Mouse (Mus musculus): ENCODE measurements around the gene Rcan2. TPM values are rescaled to one million over a fixed set of nuclear protein-coding genes. Genes with fewer than 3 reads are reported as not detected.

The Rcan2 gene
- polyA plus RNA-seq, 1 experiment from 2014 or later, result 26.6 TPM

GRCm38 (mm10) chr17:43952219-43952618 lies 151.1 kb downstream of the Rcan2 start:
- 0 out of 2 replicates have a peak overlapping the region, but pooled peaks have one; percentile 30 for H3K9ac ChIP-seq
- peak overlapping the region; percentile 25; the same call in 1 of the 2 replicates for H3K4me3 ChIP-seq (replicated peaks)
- WGBS, result 8% methylated on average over 5 of the region's 5 CpGs
- peak overlapping the region; percentile 84 for H3K27ac ChIP-seq
- peak overlapping the region; percentile 49 for H3K4me2 ChIP-seq
- H3K9me3 ChIP-seq, result no peaks in the 10 kb centered on the region
- ATAC-seq (ENCODE audit: low FRiP score), result peak; percentile 50
- H3K36me3 ChIP-seq (replicated peaks), result no peaks in the 10 kb centered on the region
- H3K27me3 ChIP-seq, result no peaks in the 10 kb centered on the region
- peaks cover 27% of the 10 kb centered on the region for H3K4me1 ChIP-seq

GRCm38 (mm10) chr17:43952661-43953534 lies 151.7 kb downstream of the Rcan2 start:
- H3K9me3 ChIP-seq, result no peaks in the 10 kb centered on the region
- peak; percentile 82 for ATAC-seq (ENCODE audit: low FRiP score)
- peak overlapping the region; percentile 49 for H3K4me2 ChIP-seq
- H3K9ac ChIP-seq, result peak overlapping the region; percentile 30; the same call in 1 of the 2 replicates
- no peaks in the 10 kb centered on the region for H3K36me3 ChIP-seq (replicated peaks)
- peaks cover 27% of the 10 kb centered on the region for H3K4me1 ChIP-seq
- 33% methylated on average over 15 of the region's 17 CpGs for WGBS
- peak overlapping the region; percentile 25 for H3K4me3 ChIP-seq (replicated peaks)
- peak overlapping the region; percentile 84 for H3K27ac ChIP-seq
- no peaks in the 10 kb centered on the region for H3K27me3 ChIP-seq

GRCm38 (mm10) chr17:43953535-43953918 lies 152.4 kb downstream of the Rcan2 start:
- Histone ChIP-seq H3K36me3 (replicated peaks) (no peaks in the 10 kb centered on the region), H3K27ac (peak overlapping the region; percentile 84), H3K4me2 (peak overlapping the region; percentile 49), H3K9ac (peak overlapping the region; percentile 30; the same call in 1 of the 2 replicates), H3K4me3 (replicated peaks) (peak overlapping the region; percentile 25), H3K4me1 (peaks cover 27% of the 10 kb centered on the region), H3K9me3 (no peaks in the 10 kb centered on the region), H3K27me3 (no peaks in the 10 kb centered on the region)
- 66% methylated on average over 10 of the region's 10 CpGs for WGBS
- 0 out of 2 replicates have a peak, but pooled peaks have one; percentile 17 for ATAC-seq (ENCODE audit: low FRiP score)

DNA sequence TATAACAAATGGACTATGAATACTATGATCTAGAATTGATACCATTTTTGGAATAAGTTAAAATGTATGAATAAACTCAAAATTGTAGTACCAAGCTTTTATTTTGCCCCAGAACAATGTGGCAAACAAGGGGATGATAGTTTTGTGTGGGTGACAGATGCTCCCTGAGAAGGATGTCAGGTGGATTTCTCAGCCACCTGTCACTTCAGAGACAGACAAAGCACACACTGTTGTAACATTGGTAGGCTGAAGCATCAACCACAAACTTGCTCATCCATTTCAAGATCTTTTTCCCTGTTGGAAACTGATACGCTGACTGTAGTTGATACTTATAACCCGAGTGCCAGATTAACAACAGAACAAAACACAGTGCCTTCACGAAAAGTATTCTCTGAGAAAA lies 158.6 kb downstream of the Rcan2 start:
- WGBS, result 86% methylated on average over 3 of the region's 3 CpGs
- H3K4me1 ChIP-seq, result no peaks in the 10 kb centered on the region; the same call in 1 of the 2 replicates
- H3K9me3 ChIP-seq, result 0 out of 2 replicates have a peak, but pooled peaks cover 2% of the 10 kb centered on the region
- no peak overlapping the region for H3K9ac ChIP-seq
- H3K27ac ChIP-seq, result no peak overlapping the region
- H3K4me2 ChIP-seq, result no peak overlapping the region
- H3K36me3 ChIP-seq (replicated peaks), result no peaks in the 10 kb centered on the region
- no peak overlapping the region for H3K4me3 ChIP-seq (replicated peaks)
- ATAC-seq (ENCODE audit: low FRiP score), result no peak
- H3K27me3 ChIP-seq, result no peaks in the 10 kb centered on the region

GRCm38 (mm10) chr17:43969943-43970342 lies 168.8 kb downstream of the Rcan2 start:
- no peak for ATAC-seq (ENCODE audit: low FRiP score)
- H3K4me2 ChIP-seq, result no peak overlapping the region
- no peaks in the 10 kb centered on the region for H3K36me3 ChIP-seq (replicated peaks)
- no peak overlapping the region for H3K27ac ChIP-seq
- H3K4me3 ChIP-seq (replicated peaks), result no peak overlapping the region
- no peaks in the 10 kb centered on the region for H3K9me3 ChIP-seq
- no peaks in the 10 kb centered on the region for H3K27me3 ChIP-seq
- no peak overlapping the region for H3K9ac ChIP-seq
- H3K4me1 ChIP-seq, result no peaks in the 10 kb centered on the region
- WGBS, result 88% methylated on average over 10 of the region's 10 CpGs

DNA sequence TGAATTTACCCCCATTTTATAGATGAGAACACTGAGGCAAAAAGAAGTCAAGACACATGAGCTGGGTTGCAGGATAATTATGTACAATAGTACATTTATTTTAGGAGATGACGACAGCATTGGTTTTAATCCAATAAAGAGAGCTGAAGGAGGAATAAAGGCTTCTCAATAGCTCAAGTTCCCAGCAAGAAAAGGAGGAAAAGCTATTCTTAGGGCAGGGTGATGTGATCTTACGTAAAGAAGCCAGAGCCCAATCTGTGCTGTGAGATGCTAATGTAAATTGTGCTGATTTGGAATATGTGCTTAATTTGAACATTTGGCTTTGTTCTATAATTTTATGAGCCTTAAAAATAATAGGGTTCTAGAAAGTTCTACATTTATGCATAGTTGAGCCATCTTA lies 176.4 kb downstream of the Rcan2 start:
- no peaks in the 10 kb centered on the region for H3K4me1 ChIP-seq

DNA sequence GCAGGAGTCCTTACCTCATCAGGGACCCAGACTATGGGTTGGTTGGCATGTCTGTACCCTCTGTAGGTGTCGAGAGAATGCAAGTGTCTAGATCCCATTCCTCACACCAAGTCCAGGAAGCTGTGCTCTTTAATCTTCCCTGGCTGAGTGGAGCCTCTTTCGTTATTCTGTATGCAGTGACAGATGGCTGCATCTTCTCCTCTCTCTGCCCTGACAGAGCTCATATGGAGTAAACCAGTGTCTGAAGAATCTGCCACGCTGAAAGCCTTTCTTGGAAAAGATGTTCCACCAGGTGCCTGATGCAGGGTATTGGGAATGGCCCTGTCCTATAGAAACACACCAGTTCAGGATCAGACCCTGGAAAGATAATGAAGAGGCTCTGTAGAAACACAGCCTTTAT lies 178.8 kb downstream of the Rcan2 start:
- Histone ChIP-seq H3K36me3 (replicated peaks) (no peaks in the 10 kb centered on the region), H3K9me3 (no peaks in the 10 kb centered on the region), H3K4me2 (no peak overlapping the region), H3K27ac (no peak overlapping the region), H3K9ac (no peak overlapping the region), H3K4me1 (no peaks in the 10 kb centered on the region), H3K27me3 (no peaks in the 10 kb centered on the region), H3K4me3 (replicated peaks) (no peak overlapping the region)
- no peak for ATAC-seq (ENCODE audit: low FRiP score)
- 90% methylated on average over 3 of the region's 3 CpGs for WGBS

More for the DNA sequence above, 176.4 kb downstream of the Rcan2 start:
- 85% methylated on average over 2 of the region's 2 CpGs for WGBS
- Histone ChIP-seq H3K4me2 (no peak overlapping the region), H3K36me3 (replicated peaks) (no peaks in the 10 kb centered on the region), H3K27me3 (no peaks in the 10 kb centered on the region), H3K9me3 (no peaks in the 10 kb centered on the region), H3K27ac (no peak overlapping the region), H3K9ac (no peak overlapping the region), H3K4me3 (replicated peaks) (no peak overlapping the region)
- ATAC-seq (ENCODE audit: low FRiP score), result no peak

DNA sequence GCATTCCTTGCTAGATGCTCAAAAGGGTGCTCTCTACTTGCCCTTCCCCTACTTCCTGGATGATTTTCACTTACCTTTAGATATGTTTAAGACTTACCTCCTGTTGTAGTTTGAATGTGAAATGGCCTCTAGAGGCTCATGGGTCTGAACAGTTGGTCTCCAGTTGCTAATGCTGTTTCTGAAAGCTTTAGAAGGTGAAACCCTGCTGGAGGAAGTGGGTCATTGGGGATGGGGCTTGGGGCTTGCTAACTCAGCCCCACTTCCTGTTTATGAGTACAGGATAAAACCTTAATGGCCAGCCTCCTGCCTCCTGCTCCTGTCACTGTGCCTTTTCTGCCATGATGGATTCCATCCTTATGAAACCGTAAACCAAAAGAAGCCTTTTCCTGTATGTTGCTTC lies 181.4 kb downstream of the Rcan2 start:
- Histone ChIP-seq H3K36me3 (replicated peaks) (no peaks in the 10 kb centered on the region), H3K9me3 (no peaks in the 10 kb centered on the region), H3K4me3 (replicated peaks) (no peak overlapping the region), H3K4me1 (no peaks in the 10 kb centered on the region), H3K4me2 (no peak overlapping the region), H3K27ac (no peak overlapping the region), H3K9ac (no peak overlapping the region), H3K27me3 (no peaks in the 10 kb centered on the region)
- 93% methylated on average over 1 of the region's 1 CpGs for WGBS
- no peak for ATAC-seq (ENCODE audit: low FRiP score)

GRCm38 (mm10) chr17:43989334-43989945 lies 188.3 kb downstream of the Rcan2 start:
- no peak overlapping the region for H3K4me2 ChIP-seq
- no peak overlapping the region for H3K27ac ChIP-seq
- H3K4me1 ChIP-seq, result 0 out of 2 replicates have a peak, but pooled peaks cover 7% of the 10 kb centered on the region
- no peak overlapping the region for H3K9ac ChIP-seq
- no peaks in the 10 kb centered on the region for H3K27me3 ChIP-seq
- H3K9me3 ChIP-seq, result no peaks in the 10 kb centered on the region
- no peak overlapping the region for H3K4me3 ChIP-seq (replicated peaks)
- 77% methylated on average over 5 of the region's 5 CpGs for WGBS
- ATAC-seq (ENCODE audit: low FRiP score), result no peak
- H3K36me3 ChIP-seq (replicated peaks), result no peaks in the 10 kb centered on the region

DNA sequence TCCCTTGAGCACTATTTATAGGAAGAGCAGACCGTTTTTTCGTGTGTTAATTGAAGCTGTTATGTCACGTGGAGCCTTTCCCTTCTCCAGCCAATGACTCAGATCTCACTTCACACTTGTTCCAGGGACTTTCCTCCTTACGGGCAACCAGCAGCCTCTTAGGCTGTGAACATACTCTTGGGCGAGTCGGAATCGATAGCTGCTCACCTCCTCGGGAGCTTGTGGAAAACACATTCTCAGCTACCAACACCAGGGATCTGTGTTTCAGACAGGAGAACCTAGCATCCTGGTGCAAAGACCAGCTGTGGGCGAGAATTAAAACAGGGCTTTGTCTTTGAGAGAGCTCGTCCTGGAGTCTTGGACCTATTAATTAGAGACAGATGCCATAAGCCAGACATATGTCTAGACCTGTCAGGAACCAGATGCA lies 189.8 kb downstream of the Rcan2 start:
- Histone ChIP-seq H3K9me3 (no peaks in the 10 kb centered on the region), H3K9ac (no peak overlapping the region), H3K4me2 (no peak overlapping the region), H3K4me3 (replicated peaks) (no peak overlapping the region), H3K27me3 (no peaks in the 10 kb centered on the region), H3K36me3 (replicated peaks) (no peaks in the 10 kb centered on the region), H3K27ac (peak overlapping the region; percentile 36; the same call in 1 of the 2 replicates), H3K4me1 (0 out of 2 replicates have a peak, but pooled peaks cover 7% of the 10 kb centered on the region)
- peak; percentile 14; the same call in 1 of the 2 replicates for ATAC-seq (ENCODE audit: low FRiP score)
- 70% methylated on average over 10 of the region's 10 CpGs for WGBS

- Histone ChIP-seq H3K4me3 (replicated peaks) (no peak overlapping the region), H3K9me3 (no peaks in the 10 kb centered on the region), H3K9ac (no peak overlapping the region), H3K27me3 (no peaks in the 10 kb centered on the region), H3K4me1 (0 out of 2 replicates have a peak, but pooled peaks cover 7% of the 10 kb centered on the region), H3K4me2 (no peak overlapping the region), H3K27ac (no peak overlapping the region), H3K36me3 (replicated peaks) (no peaks in the 10 kb centered on the region)
- no peak for ATAC-seq (ENCODE audit: low FRiP score)
- 46% methylated on average over 4 of the region's 4 CpGs for WGBS
These were observed 192.9 kb downstream of the Rcan2 start for GRCm38 (mm10) chr17:43994080-43994479.

GRCm38 (mm10) chr17:43997514-43997913 lies 196.4 kb downstream of the Rcan2 start:
- Histone ChIP-seq H3K9ac (no peak overlapping the region), H3K9me3 (no peaks in the 10 kb centered on the region), H3K4me1 (0 out of 2 replicates have a peak, but pooled peaks cover 3% of the 10 kb centered on the region), H3K27ac (no peak overlapping the region), H3K4me3 (replicated peaks) (no peak overlapping the region), H3K27me3 (no peaks in the 10 kb centered on the region), H3K36me3 (replicated peaks) (no peaks in the 10 kb centered on the region), H3K4me2 (no peak overlapping the region)
- ATAC-seq (ENCODE audit: low FRiP score), result no peak
- 88% methylated on average over 7 of the region's 7 CpGs for WGBS

Data from forebrain, embryonic 12.5 days (tissue).